Mouse (Mus musculus): ENCODE data around the gene Dgki. TPM values are rescaled to one million over a fixed set of nuclear protein-coding genes. Genes with fewer than 3 reads are reported as not detected.

Gene Dgki
- total and polyA plus RNA-seq, 2 experiments from 2014 or later: 0.11 to 0.33 TPM

GRCm38 (mm10) chr6:37028841-37029240, 271.1 kb downstream of the Dgki start:
- no peak overlapping the region for H3K4me2 ChIP-seq (ENCODE audit: low read depth, low read length)
- no peak overlapping the region for H3K27ac ChIP-seq (ENCODE audit: low read depth)
- DNase-seq (ENCODE audit: low spot score): no peak
- H3K9me3 ChIP-seq (replicated peaks; ENCODE audit: control insufficient read depth, low read length): no peaks in the 10 kb centered on the region
- no peaks in the 10 kb centered on the region for H3K4me1 ChIP-seq (ENCODE audit: control insufficient read depth, insufficient read depth)
- H3K4me3 ChIP-seq (ENCODE audit: low read depth, low read length): no peak overlapping the region
- TF ChIP-seq EP300 (IDR thresholded peaks at IDR 0.05; ENCODE audit: low read depth): no peak
- no peak for ATAC-seq (ENCODE audit: insufficient read depth, low read depth)
- H3K27me3 ChIP-seq (ENCODE audit: control insufficient read depth, insufficient read depth, low read length): no peaks in the 10 kb centered on the region
- no peaks in the 10 kb centered on the region for H3K36me3 ChIP-seq (replicated peaks; ENCODE audit: control insufficient read depth, insufficient read depth, low read length)
- no peak overlapping the region for H3K9ac ChIP-seq (replicated peaks; ENCODE audit: low read depth, low read length)
- WGBS: 90% methylated on average over 6 of the region's 6 CpGs

GRCm38 (mm10) chr6:37028300-37028699, 271.7 kb downstream of the Dgki start:
- no peak for TF ChIP-seq EP300 (IDR thresholded peaks at IDR 0.05; ENCODE audit: low read depth)
- no peak for TF ChIP-seq CTCF (IDR thresholded peaks at IDR 0.05; ENCODE audit: low read depth)
- WGBS: 87% methylated on average over 2 of the region's 2 CpGs
- H3K36me3 ChIP-seq (replicated peaks; ENCODE audit: control insufficient read depth, insufficient read depth, low read length): no peaks in the 10 kb centered on the region
- no peaks in the 10 kb centered on the region for H3K27me3 ChIP-seq (ENCODE audit: control insufficient read depth, insufficient read depth, low read length)
- ATAC-seq (ENCODE audit: insufficient read depth, low read depth) (no peak), DNase-seq (ENCODE audit: low spot score) (no peak)
- H3K9me3 ChIP-seq (replicated peaks; ENCODE audit: control insufficient read depth, low read length): no peaks in the 10 kb centered on the region
- no peak overlapping the region for H3K4me3 ChIP-seq (ENCODE audit: low read depth, low read length)
- H3K4me1 ChIP-seq (ENCODE audit: control insufficient read depth, insufficient read depth): no peaks in the 10 kb centered on the region
- H3K27ac ChIP-seq (ENCODE audit: low read depth): no peak overlapping the region
- H3K4me2 ChIP-seq (ENCODE audit: low read depth, low read length): no peak overlapping the region
- no peak overlapping the region for H3K9ac ChIP-seq (replicated peaks; ENCODE audit: low read depth, low read length)

DNA sequence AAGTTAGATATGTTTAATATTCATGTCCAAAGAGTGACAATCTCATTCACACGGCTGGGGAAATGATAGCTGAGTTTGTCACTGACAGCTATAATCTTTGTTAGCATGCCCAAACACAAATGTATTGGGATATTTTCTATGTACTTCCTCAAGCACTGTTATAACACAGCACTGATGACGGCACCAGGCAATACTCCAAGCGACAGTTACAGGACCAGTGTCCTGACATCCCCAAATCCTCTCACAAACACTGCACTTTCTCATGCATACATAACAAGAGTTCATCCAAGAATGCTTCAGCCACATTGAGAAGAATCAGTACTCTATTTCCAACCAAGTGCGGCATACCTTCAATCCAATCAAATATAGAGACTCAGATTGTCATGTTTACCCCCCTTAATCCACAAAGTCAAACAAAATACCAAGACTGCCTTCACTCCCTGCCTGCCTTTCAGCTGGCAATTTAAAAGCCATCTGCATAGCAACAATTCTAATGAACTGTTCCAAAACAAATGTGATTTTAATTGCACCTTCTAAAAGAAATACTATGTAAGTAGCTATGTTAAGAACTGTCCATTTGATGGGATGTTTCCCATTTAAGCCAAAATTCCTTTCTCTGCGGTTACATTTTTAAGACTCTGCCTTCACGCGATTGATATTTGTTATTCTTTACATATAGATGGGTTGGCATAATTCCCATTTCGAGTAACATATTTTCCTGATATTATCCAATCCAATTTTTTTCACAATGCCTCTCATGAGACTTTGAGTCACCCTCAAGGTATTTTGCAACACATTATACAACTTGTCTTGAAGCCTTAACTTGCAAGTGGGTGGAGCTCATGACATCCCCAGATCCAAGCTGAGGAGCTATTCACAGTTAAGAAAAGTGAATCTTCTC, 273.4 kb downstream of the Dgki start:
- no peak for DNase-seq (ENCODE audit: low spot score)
- no peak for TF ChIP-seq CTCF (IDR thresholded peaks at IDR 0.05; ENCODE audit: low read depth)
- TF ChIP-seq EP300 (IDR thresholded peaks at IDR 0.05; ENCODE audit: low read depth): no peak
- Histone ChIP-seq H3K9me3 (replicated peaks; ENCODE audit: control insufficient read depth, low read length) (no peaks in the 10 kb centered on the region), H3K4me2 (ENCODE audit: low read depth, low read length) (no peak overlapping the region), H3K27ac (ENCODE audit: low read depth) (no peak overlapping the region), H3K9ac (replicated peaks; ENCODE audit: low read depth, low read length) (no peak overlapping the region), H3K36me3 (replicated peaks; ENCODE audit: control insufficient read depth, insufficient read depth, low read length) (no peaks in the 10 kb centered on the region), H3K27me3 (ENCODE audit: control insufficient read depth, insufficient read depth, low read length) (no peaks in the 10 kb centered on the region), H3K4me3 (ENCODE audit: low read depth, low read length) (no peak overlapping the region), H3K4me1 (ENCODE audit: control insufficient read depth, insufficient read depth) (no peaks in the 10 kb centered on the region)
- 64% methylated on average over 8 of the region's 8 CpGs for WGBS
- no peak for ATAC-seq (ENCODE audit: insufficient read depth, low read depth)

DNA sequence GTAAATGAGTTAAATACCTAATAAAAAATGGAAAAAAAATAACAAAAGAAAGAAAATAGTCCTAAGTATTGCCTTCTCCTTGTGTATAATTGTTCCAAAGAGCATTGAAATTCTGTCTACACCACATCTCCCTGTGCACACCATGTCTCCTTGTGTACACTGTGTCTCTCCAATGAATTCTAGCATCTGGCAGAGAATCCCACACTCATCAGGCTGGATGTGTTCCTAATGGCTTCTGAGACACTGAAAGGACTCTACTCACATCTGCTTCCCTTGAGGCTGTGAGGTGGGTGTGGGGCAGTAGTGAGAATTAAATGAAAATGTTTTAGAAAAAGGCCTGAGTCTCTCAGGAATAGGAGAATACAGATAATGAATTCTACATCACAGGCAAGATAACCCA, 283.9 kb downstream of the Dgki start:
- no peak for ATAC-seq (ENCODE audit: insufficient read depth, low read depth)
- Histone ChIP-seq H3K9ac (replicated peaks; ENCODE audit: low read depth, low read length) (no peak overlapping the region), H3K4me1 (ENCODE audit: control insufficient read depth, insufficient read depth) (no peaks in the 10 kb centered on the region), H3K27me3 (ENCODE audit: control insufficient read depth, insufficient read depth, low read length) (no peaks in the 10 kb centered on the region), H3K27ac (ENCODE audit: low read depth) (no peak overlapping the region), H3K4me3 (ENCODE audit: low read depth, low read length) (no peak overlapping the region), H3K36me3 (replicated peaks; ENCODE audit: control insufficient read depth, insufficient read depth, low read length) (no peaks in the 10 kb centered on the region), H3K9me3 (replicated peaks; ENCODE audit: control insufficient read depth, low read length) (no peaks in the 10 kb centered on the region), H3K4me2 (ENCODE audit: low read depth, low read length) (no peak overlapping the region)
- TF ChIP-seq CTCF (IDR thresholded peaks at IDR 0.05; ENCODE audit: low read depth) (no peak), EP300 (IDR thresholded peaks at IDR 0.05; ENCODE audit: low read depth) (no peak)
- DNase-seq (ENCODE audit: low spot score): no peak

- TF ChIP-seq CTCF (IDR thresholded peaks at IDR 0.05; ENCODE audit: low read depth) (no peak), EP300 (IDR thresholded peaks at IDR 0.05; ENCODE audit: low read depth) (no peak)
- ATAC-seq (ENCODE audit: insufficient read depth, low read depth) (no peak), DNase-seq (ENCODE audit: low spot score) (no peak)
- H3K4me3 ChIP-seq (ENCODE audit: low read depth, low read length): no peak overlapping the region
- H3K9me3 ChIP-seq (replicated peaks; ENCODE audit: control insufficient read depth, low read length): no peaks in the 10 kb centered on the region
- no peak overlapping the region for H3K9ac ChIP-seq (replicated peaks; ENCODE audit: low read depth, low read length)
- H3K27me3 ChIP-seq (ENCODE audit: control insufficient read depth, insufficient read depth, low read length): no peaks in the 10 kb centered on the region
- WGBS: 80% methylated on average over 2 of the region's 2 CpGs
- H3K36me3 ChIP-seq (replicated peaks; ENCODE audit: control insufficient read depth, insufficient read depth, low read length): no peaks in the 10 kb centered on the region
- no peak overlapping the region for H3K4me2 ChIP-seq (ENCODE audit: low read depth, low read length)
- no peaks in the 10 kb centered on the region for H3K4me1 ChIP-seq (ENCODE audit: control insufficient read depth, insufficient read depth)
- H3K27ac ChIP-seq (ENCODE audit: low read depth): no peak overlapping the region
These were observed 288.4 kb downstream of the Dgki start for GRCm38 (mm10) chr6:37011597-37011996.

- no peaks in the 10 kb centered on the region for H3K27me3 ChIP-seq (ENCODE audit: control insufficient read depth, insufficient read depth, low read length)
- no peak overlapping the region for H3K9ac ChIP-seq (replicated peaks; ENCODE audit: low read depth, low read length)
- ATAC-seq (ENCODE audit: insufficient read depth, low read depth) (no peak), DNase-seq (ENCODE audit: low spot score) (no peak)
- H3K4me3 ChIP-seq (ENCODE audit: low read depth, low read length): no peak overlapping the region
- TF ChIP-seq CTCF (IDR thresholded peaks at IDR 0.05; ENCODE audit: low read depth) (no peak), EP300 (IDR thresholded peaks at IDR 0.05; ENCODE audit: low read depth) (no peak)
- no peak overlapping the region for H3K27ac ChIP-seq (ENCODE audit: low read depth)
- WGBS: 81% methylated on average over 4 of the region's 4 CpGs
- no peaks in the 10 kb centered on the region for H3K4me1 ChIP-seq (ENCODE audit: control insufficient read depth, insufficient read depth)
- H3K36me3 ChIP-seq (replicated peaks; ENCODE audit: control insufficient read depth, insufficient read depth, low read length): no peaks in the 10 kb centered on the region
- no peaks in the 10 kb centered on the region for H3K9me3 ChIP-seq (replicated peaks; ENCODE audit: control insufficient read depth, low read length)
- H3K4me2 ChIP-seq (ENCODE audit: low read depth, low read length): no peak overlapping the region
These were observed 292.4 kb downstream of the Dgki start for GRCm38 (mm10) chr6:37007573-37007972.
